Mouse (Mus musculus) MEL (cell line): ENCODE measurements around the gene Rps11.

Experiments
- EP300 ChIP-seq, 2 experiments: IDR thresholded peaks; 2 replicates each; pipeline ENCODE4 v1.6.1; 2011; ENCODE audit warnings: improper control_type of control experiment in 2 of 2, low read length in 2 of 2, low read depth in 1 of 2, mild to moderate bottlenecking in 1 of 2
- JUND ChIP-seq: IDR thresholded peaks from 2 replicates; pipeline ENCODE4 v1.6.1; 2011; ENCODE audit warnings: low read depth, mild to moderate bottlenecking, improper control_type of control experiment, low read length
- POLR2A ChIP-seq, 2 experiments: IDR thresholded peaks; 2 replicates each; pipeline ENCODE4 v1.6.1; 2011 to 2012; ENCODE audit warnings: low read length in 2 of 2, mild to moderate bottlenecking in 2 of 2, control low read depth in 1 of 2, improper control_type of control experiment in 1 of 2, low read depth in 1 of 2, moderate library complexity in 1 of 2; ENCODE audit not compliant: control insufficient read depth in 1 of 2, insufficient read depth in 1 of 2, poor library complexity in 1 of 2
- RAD21 ChIP-seq: IDR thresholded peaks from 2 replicates; pipeline ENCODE4 v1.6.1; 2011; ENCODE audit warnings: mild to moderate bottlenecking, low read depth, low read length, improper control_type of control experiment
- UBTF ChIP-seq: IDR thresholded peaks from 2 replicates; pipeline ENCODE4 v1.6.1; 2012; ENCODE audit warnings: low read depth, mild to moderate bottlenecking, inconsistent platforms, low read length, improper control_type of control experiment, moderate library complexity, borderline replicate concordance; ENCODE audit not compliant: insufficient read depth
- USF1 ChIP-seq: IDR thresholded peaks from 2 replicates; pipeline ENCODE4 v1.6.1; 2014; ENCODE audit warnings: low read depth, mild to moderate bottlenecking, inconsistent platforms, low read length, improper control_type of control experiment, moderate library complexity

DNA sequence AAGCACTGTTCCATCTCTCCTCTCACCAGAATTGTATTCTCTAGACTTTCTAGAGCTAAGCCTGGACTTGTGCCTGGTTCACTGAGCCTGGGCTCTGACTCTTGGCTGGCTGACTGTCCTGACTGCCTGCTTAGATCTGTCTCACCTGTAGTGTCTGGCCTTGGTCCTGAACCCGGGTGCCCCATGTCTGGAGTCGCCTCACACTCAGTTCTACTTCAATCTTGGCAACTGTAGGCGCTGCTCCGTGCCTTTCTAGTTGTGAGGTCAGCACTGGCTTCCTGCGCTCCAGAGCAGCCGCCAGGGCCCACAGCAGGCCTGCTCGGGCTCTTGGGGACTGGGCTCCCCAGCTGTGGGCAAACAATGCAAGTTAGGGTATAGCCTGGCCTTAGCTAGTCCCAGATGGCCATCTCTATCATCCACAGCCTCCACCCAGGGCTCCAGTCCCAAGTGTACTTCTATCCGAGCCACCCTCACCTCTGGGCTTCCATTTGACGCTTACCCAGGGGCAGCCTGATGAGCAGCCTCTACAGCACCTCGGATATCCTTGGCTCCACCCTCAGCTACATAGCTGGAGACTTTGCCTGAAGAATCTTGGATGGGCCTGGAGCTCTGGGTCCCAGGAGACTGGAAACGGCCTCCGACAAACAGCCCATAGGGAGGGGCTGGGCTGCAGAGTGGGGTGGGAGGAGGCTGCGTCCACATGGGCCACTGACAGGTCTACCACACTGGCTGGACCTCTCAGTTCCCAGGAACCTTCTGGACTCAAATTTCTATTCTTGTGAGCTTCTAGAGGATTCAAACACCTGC is 20.3 kb upstream of the Rps11 start:
- TF ChIP-seq EP300 (IDR thresholded peaks at IDR 0.05; ENCODE audit: low read depth in 1 of 2, low read length in 2 of 2) (no peak), RAD21 (no peak), POLR2A (IDR thresholded peaks at IDR 0.05; ENCODE audit: control insufficient read depth in 1 of 2, insufficient read depth in 1 of 2, low read depth in 1 of 2, low read length in 2 of 2, poor library complexity in 1 of 2) (no peak), JUND (no peak), USF1 (no peak), UBTF (no peak)
